Mouse (Mus musculus): ENCODE data around the gene Fam222a. TPM values are rescaled to one million over a fixed set of nuclear protein-coding genes. Genes with fewer than 3 reads are reported as not detected.

The Fam222a gene
- polyA plus RNA-seq (2015; fragmentation: Nextera tagmentation; extraction: Ambion mirVana): 6.6 and 8.3 TPM in 2 replicates

DNA sequence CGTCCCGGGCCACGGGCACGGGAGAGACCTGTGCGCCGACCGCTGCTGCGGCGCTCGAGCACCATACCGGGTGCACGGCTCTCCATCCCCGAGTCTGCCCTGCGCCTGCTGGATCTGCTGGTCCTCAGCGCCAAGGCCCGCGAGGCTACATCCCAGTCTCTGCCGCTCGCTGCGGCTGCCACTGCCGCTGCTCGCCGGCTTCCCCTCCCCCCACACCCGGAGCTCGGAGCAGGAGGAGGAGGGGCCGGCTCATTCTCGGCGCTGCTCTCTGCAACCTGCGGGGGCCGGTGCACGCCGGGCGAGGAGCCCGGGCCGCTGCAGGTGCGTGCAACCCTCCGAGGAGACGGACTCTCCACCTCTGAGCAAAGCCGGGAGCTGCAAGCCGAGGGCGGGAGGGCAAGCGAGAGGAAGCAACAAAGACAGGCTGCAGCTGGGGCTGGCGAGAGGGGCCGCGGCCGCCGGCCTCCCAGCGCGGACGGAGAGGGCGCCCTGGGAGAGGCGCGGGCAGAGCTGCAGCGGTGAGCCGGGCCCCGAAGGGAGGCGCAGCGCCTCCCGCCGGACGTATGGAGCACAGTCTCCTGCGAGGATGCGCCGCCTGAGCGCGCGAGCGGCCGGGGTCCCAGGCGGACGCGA is at the start of gene Fam222a:
Gene Fam222a, plus strand, starts transcription at position 452 of the 633 bp plus-strand sequence.
- Histone ChIP-seq H3K27ac (replicated peaks) (peak within 1 kb of the TSS; percentile 86), H3K9me3 (no peaks in the 10 kb centered on the region), H3K9ac (peak within 1 kb of the TSS; percentile 73), H3K4me1 (replicated peaks) (peaks cover 50% of the 10 kb centered on the region), H3K4me2 (peak within 1 kb of the TSS; percentile 83), H3K27me3 (no peaks in the 10 kb centered on the region), H3K4me3 (peak within 1 kb of the TSS; percentile 64), H3K36me3 (no peaks in the 10 kb centered on the region)
- ATAC-seq (ENCODE audit: low FRiP score, low read depth): peak; percentile 63
- under 1% methylated on average over 64 of the region's 72 CpGs for WGBS

DNA sequence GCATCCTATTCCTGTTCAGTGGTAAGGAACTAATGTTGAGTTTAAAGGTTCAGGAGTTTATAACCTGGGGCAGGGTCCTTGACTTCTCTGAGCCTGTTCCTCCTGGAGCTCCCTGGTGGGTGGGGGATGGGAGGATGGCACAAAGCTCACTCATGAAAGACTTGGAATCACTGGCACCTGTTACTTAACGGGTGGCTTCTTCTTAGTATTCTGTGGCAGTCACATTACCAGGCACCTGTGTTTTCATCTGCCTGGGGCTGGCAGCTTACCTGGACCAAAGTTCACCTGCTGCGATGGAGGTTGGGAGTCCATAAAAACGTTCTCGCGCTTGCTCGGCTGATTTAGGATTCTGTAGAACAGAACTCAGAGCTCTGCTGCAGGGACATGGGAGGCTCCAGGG is 39.5 kb upstream of the Fam222a start:
- Histone ChIP-seq H3K9ac (no peak overlapping the region), H3K36me3 (no peaks in the 10 kb centered on the region), H3K27me3 (no peaks in the 10 kb centered on the region), H3K27ac (replicated peaks) (no peak overlapping the region), H3K9me3 (no peaks in the 10 kb centered on the region), H3K4me2 (no peak overlapping the region), H3K4me3 (no peak overlapping the region), H3K4me1 (replicated peaks) (no peaks in the 10 kb centered on the region)
- no peak for ATAC-seq (ENCODE audit: low FRiP score, low read depth)
- WGBS: 93% methylated on average over 6 of the region's 6 CpGs

DNA sequence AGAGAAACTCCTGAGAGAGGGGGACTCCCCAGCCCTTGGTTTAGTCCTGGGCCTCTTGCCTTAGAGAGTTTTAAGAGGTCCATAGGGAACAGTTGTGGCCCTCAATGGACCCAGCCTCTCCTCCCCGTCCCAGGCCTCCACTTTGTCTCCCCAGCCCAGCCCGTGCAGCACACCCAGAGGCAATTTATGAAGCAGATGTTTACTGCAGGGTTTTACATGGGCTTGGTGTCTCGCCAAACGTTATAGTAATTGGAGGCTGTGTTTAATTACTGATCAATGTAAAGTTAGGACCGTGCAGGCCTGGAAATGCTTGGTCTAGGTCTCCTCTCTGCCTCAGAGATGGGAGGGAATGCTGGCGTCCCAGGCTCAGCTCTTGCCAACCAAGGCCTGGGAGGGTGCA is 37.5 kb upstream of the Fam222a start:
- 57% methylated on average over 6 of the region's 6 CpGs for WGBS
- Histone ChIP-seq H3K4me2 (no peak overlapping the region), H3K4me3 (no peak overlapping the region), H3K4me1 (replicated peaks) (no peaks in the 10 kb centered on the region), H3K27me3 (0 out of 2 replicates have a peak, but pooled peaks cover 2% of the 10 kb centered on the region), H3K36me3 (no peaks in the 10 kb centered on the region), H3K9me3 (no peaks in the 10 kb centered on the region), H3K27ac (replicated peaks) (no peak overlapping the region), H3K9ac (no peak overlapping the region)
- ATAC-seq (ENCODE audit: low FRiP score, low read depth): no peak; the same call in 1 of the 2 replicates

DNA sequence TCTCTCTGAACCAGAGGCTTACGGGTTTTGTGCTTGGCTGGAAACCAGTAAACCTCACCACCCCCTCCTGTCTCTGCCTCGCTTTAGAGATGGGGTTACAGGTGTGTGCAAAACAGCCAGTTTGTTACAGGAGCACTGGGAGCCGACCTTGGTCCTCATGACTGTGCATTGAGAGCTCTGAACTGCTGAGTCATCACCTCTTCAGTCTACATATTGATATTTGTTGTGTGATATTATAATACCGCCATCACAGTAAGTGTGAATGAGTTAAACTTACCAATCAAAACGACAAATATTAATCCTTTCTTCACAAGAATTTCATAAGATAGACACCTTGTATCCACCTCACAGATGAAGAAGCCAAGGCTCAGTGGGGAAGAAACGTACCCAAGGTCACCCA is 35.8 kb upstream of the Fam222a start:
- H3K4me1 ChIP-seq (replicated peaks): no peaks in the 10 kb centered on the region
- H3K9ac ChIP-seq: no peak overlapping the region
- H3K9me3 ChIP-seq: no peaks in the 10 kb centered on the region
- H3K27ac ChIP-seq (replicated peaks): no peak overlapping the region
- H3K4me3 ChIP-seq: no peak overlapping the region
- H3K27me3 ChIP-seq: 0 out of 2 replicates have a peak, but pooled peaks cover 2% of the 10 kb centered on the region
- H3K36me3 ChIP-seq: no peaks in the 10 kb centered on the region
- H3K4me2 ChIP-seq: no peak overlapping the region
- ATAC-seq (ENCODE audit: low FRiP score, low read depth): no peak
- WGBS: 77% methylated on average over 6 of the region's 6 CpGs

DNA sequence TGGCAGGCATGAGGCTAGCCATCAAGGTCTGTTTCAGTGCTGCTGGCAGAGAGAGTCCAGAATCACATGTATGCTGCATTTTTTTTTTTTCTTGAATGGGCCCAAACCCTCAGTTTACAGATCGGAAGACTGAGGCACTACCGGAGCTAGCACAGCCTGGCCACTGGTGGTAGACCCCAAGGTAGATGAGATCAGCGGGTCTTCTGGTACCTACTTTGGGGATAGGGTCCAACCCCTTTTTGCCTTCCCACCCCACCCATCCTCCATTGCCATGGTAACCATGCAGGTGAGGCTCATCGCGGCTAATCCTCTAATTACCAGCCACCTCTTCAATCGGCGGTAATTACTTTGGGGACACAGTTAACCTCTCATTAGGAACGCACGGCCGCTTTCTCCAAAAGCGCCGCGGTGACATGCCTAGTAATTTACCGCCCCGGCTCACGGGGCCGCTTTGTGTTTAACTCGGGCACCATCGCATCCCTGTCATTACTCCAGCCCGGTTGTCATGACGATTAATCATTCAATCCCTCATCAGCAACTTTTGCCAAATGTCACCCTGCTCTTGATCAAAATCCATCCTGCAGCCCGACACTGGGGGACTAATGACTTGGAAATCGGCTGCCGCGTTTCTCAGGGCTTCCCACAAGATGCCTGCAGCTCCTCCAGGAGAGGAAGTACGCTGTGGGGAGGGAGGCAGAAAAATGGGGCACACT is 30.4 kb upstream of the Fam222a start:
- Histone ChIP-seq H3K9ac (no peak overlapping the region), H3K4me3 (no peak overlapping the region), H3K4me2 (peak overlapping the region; percentile 41), H3K27ac (replicated peaks) (no peak overlapping the region; the same call in 1 of the 2 replicates), H3K4me1 (replicated peaks) (peaks cover 22% of the 10 kb centered on the region), H3K9me3 (no peaks in the 10 kb centered on the region), H3K36me3 (no peaks in the 10 kb centered on the region), H3K27me3 (0 out of 2 replicates have a peak, but pooled peaks cover 2% of the 10 kb centered on the region)
- WGBS: 7% methylated on average over 26 of the region's 26 CpGs
- peak; percentile 39; the same call in 1 of the 2 replicates for ATAC-seq (ENCODE audit: low FRiP score, low read depth)

DNA sequence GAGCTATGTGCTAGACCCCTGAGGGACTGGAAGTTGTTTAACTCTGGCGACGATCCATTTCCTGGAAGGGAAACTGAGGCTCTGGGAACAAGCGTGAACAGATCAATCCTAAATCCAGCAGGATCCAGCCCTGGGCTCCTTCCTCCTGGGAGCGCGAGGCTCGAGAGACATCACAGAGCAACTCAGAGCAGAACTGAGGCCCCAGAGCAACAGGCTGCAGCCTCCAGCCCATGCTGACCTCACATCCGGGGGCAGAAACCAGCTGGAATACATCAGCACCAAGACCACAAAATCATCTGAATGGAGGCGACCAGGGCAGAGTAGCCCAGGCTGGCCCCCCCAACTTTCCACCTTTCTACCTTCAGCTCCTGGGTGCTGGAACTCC is 29.8 kb upstream of the Fam222a start:
- Histone ChIP-seq H3K4me1 (replicated peaks) (peaks cover 22% of the 10 kb centered on the region), H3K9me3 (no peaks in the 10 kb centered on the region), H3K4me3 (no peak overlapping the region), H3K9ac (no peak overlapping the region), H3K27me3 (0 out of 2 replicates have a peak, but pooled peaks cover 2% of the 10 kb centered on the region), H3K36me3 (no peaks in the 10 kb centered on the region), H3K4me2 (peak overlapping the region; percentile 41), H3K27ac (replicated peaks) (no peak overlapping the region; the same call in 1 of the 2 replicates)
- WGBS: 21% methylated on average over 8 of the region's 8 CpGs
- ATAC-seq (ENCODE audit: low FRiP score, low read depth): no peak

DNA sequence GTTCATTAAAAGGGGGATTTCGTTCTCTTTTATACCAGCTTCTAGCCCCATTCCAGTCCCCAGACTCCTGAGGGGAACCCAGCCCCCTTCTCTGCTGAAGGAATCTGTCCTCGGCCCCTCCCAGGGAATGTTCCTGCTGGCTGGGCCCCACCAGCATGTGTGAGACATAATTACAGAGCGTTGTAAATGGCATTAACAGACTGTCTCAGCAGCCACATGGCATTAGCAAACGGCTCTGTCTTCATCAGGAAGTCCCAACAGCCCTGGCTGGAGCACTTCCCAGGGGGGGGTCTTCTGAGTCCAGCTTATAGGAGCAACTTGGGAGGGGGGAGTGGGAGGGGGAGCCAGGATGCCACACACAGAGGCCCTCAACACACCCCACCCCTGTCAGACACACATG is 29.1 kb upstream of the Fam222a start:
- Histone ChIP-seq H3K9ac (no peak overlapping the region), H3K27ac (replicated peaks) (no peak overlapping the region)

DNA sequence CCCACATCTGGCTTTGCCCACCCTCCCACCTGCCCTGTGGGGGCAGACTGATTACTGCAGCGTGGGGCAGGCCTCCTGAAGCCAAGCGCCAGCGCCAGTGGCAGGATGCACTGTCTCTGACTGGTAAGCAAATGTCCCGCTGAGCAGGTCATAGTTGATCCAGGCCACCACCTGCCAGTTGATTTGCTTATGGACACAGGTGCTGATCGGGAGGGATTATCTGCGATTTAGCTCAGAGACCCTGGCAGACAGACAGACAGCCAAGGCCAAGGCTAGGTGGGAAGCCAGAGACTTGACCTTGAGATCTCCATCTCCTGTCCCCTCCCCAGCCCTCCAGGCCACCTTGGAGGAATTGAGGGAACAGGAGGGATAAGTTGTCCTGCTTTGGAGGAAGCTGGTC is 28.1 kb upstream of the Fam222a start:
- Histone ChIP-seq H3K9me3 (no peaks in the 10 kb centered on the region), H3K27me3 (no peaks in the 10 kb centered on the region), H3K27ac (replicated peaks) (no peak overlapping the region), H3K36me3 (no peaks in the 10 kb centered on the region), H3K9ac (no peak overlapping the region), H3K4me1 (replicated peaks) (peaks cover 22% of the 10 kb centered on the region), H3K4me3 (no peak overlapping the region), H3K4me2 (no peak overlapping the region)
- WGBS: 82% methylated on average over 6 of the region's 6 CpGs
- no peak for ATAC-seq (ENCODE audit: low FRiP score, low read depth)

More for the DNA sequence above, 29.1 kb upstream of the Fam222a start:
- Histone ChIP-seq H3K27me3 (0 out of 2 replicates have a peak, but pooled peaks cover 2% of the 10 kb centered on the region), H3K9me3 (no peaks in the 10 kb centered on the region), H3K4me3 (no peak overlapping the region), H3K36me3 (no peaks in the 10 kb centered on the region), H3K4me1 (replicated peaks) (peaks cover 22% of the 10 kb centered on the region), H3K4me2 (no peak overlapping the region)
- ATAC-seq (ENCODE audit: low FRiP score, low read depth): peak; percentile 13; the same call in 1 of the 2 replicates
- WGBS: 32% methylated on average over 4 of the region's 4 CpGs

DNA sequence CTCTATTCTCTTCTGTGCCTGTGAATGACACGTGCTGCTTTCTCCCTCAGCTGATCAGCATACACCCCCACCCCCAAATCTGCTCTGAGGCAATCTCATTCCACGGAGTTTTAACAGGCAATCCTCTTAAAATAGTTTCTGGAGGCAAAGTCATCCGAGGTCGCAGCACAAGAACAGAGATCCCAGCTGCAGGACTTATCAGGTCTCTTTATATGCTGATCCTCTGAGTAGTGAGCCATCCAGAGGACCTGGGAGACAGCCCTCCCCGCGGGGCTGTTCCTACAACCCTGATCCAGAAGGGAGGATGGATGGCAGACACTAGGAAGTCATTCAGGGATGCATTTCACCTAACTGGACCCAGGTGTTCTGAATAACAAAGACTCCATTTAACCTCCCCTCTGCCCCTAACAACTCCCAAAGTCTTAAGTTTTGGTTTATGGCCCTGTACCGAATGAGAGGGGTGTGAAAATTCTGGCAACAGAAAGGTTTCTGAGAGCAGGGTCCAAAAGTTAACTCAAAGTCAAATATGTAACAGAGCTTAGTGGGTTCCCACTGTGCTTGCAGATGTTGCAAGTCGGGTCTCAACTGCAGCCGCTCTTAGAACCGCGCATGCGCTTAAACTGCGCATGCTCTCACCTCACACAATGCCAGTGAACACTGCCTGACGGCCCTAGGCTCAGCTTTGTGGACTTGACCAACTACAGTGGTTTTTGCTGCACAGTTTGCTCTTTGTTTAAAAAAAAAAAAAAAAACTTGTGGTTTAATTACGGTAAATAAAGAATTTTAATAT is 26.0 kb upstream of the Fam222a start:
- Histone ChIP-seq H3K27ac (replicated peaks) (no peak overlapping the region), H3K4me1 (replicated peaks) (peaks cover 22% of the 10 kb centered on the region), H3K27me3 (no peaks in the 10 kb centered on the region), H3K4me2 (no peak overlapping the region), H3K36me3 (no peaks in the 10 kb centered on the region), H3K9me3 (no peaks in the 10 kb centered on the region), H3K4me3 (no peak overlapping the region), H3K9ac (no peak overlapping the region)
- 37% methylated on average over 15 of the region's 15 CpGs for WGBS
- no peak for ATAC-seq (ENCODE audit: low FRiP score, low read depth)

DNA sequence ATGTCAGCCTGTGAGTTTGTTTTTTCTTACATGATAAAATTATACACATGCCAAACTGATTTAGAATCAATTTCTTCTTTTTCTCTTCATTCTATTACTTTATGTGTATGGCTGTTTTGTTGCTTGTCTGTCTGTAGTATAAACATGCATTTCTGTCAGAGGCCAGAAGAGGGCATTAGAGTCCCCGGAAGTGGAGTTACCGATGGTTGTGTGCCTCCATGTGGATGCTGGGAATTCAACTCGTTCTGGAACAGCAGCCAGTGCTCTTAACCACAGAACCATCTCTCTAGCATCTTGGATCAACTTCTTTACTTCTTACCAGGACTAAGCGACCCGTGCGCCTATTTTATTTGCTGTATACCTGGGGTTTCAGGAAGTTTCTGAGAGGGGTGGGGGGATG is 24.2 kb upstream of the Fam222a start:
- Histone ChIP-seq H3K36me3 (no peaks in the 10 kb centered on the region), H3K4me1 (replicated peaks) (peaks cover 6% of the 10 kb centered on the region), H3K4me3 (no peak overlapping the region), H3K27me3 (no peaks in the 10 kb centered on the region), H3K9ac (no peak overlapping the region), H3K27ac (replicated peaks) (no peak overlapping the region), H3K4me2 (no peak overlapping the region), H3K9me3 (no peaks in the 10 kb centered on the region)
- ATAC-seq (ENCODE audit: low FRiP score, low read depth): no peak
- 94% methylated on average over 6 of the region's 6 CpGs for WGBS

DNA sequence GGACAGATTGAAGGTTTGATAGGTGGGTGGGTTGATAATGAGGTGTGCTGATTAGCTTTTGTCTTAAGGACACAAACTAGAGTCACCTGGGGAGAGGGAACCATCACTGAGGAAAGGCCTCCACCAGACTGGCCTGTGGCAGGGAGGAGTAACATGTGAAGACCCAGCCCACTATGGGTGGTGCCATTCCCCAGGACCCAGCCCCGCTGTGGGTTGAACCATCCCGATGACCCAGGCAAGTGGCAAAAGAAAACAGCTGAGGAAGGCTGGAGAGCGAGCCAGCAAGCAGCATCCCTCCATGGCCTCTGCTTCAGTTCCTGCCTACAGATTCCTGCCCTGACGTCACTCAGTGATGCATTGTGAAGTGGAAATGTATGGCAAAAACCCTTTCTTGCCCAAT is 23.6 kb upstream of the Fam222a start:
- WGBS: 89% methylated on average over 4 of the region's 4 CpGs
- Histone ChIP-seq H3K27me3 (no peaks in the 10 kb centered on the region), H3K9me3 (no peaks in the 10 kb centered on the region), H3K36me3 (no peaks in the 10 kb centered on the region), H3K9ac (no peak overlapping the region), H3K4me1 (replicated peaks) (peaks cover under 1% of the 10 kb centered on the region), H3K4me2 (no peak overlapping the region), H3K4me3 (no peak overlapping the region), H3K27ac (replicated peaks) (no peak overlapping the region)
- no peak for ATAC-seq (ENCODE audit: low FRiP score, low read depth)

DNA sequence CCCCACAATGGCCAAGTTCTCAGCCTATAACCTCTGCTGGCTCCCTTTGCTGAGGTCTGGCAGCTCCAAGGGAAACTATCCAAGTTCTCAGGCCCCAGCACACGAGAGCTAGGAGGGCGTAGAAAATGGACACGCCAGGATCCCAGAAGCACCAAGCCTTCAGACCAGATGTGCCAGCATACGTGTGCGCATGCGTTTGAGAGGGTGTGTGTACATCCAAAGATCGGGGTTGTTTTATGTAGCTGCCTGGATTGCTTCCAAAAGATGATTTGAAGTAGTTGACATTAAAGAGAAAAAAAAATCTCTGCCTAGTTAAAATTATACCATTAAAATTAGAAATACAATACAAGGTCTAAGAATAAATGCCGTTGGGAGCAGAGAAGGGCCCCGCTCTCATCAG is 22.7 kb upstream of the Fam222a start:
- Histone ChIP-seq H3K9me3 (no peaks in the 10 kb centered on the region), H3K4me1 (replicated peaks) (no peaks in the 10 kb centered on the region), H3K4me3 (no peak overlapping the region), H3K36me3 (no peaks in the 10 kb centered on the region), H3K4me2 (no peak overlapping the region), H3K27ac (replicated peaks) (no peak overlapping the region), H3K9ac (no peak overlapping the region), H3K27me3 (no peaks in the 10 kb centered on the region)
- no peak for ATAC-seq (ENCODE audit: low FRiP score, low read depth)
- WGBS: 72% methylated on average over 9 of the region's 9 CpGs
